Mouse (Mus musculus): Measurements from ENCODE around the gene Togaram1.

The Togaram1 gene

DNA sequence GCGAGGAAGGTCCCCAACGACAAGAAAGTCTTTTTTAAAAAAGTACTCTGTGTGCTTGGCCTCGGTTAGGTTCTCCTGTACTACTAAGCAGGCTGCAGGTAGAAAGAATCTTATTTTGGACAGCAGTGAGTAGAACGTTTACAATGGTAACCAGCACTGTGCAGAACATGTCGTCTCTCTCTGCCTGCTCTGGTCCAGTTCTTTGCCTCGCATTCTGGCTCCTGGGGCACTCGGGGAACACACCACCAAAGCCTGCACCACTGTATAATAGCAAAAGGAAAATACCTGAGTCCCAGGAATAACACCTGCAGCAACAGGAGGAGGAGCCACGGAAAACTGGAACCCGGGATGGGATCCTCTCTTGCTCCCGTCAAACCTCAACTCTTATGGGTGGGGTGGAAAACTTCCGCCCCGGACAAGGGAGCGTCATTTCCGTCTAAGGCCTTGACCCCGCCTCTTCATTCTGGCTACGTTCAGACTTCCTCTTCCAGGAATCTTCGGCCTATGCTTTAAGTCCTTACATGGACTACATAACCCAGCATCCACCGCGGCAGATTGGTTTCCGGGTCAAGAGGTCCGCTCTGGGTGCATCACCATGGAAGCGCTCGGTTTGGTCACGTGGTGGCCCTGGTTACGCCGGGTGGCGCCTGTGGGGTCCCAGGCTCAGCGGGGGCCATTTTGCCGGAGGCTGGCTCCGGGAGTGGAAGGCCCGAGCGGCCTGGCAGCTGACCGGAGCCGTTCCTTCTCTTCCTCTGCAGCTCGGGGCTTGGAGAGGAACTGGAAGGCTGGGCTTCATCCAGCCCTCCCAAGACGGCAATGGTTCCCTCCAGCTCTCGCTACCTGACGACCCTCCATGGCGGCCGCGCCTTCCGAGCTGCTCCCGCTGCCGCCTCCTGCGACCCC lies at the start of gene Togaram1, which contains the start of gene Klhl28:
Togaram1 (plus strand) TSS at position 681 of the 903 bp plus-strand sequence.
Klhl28 (minus strand) TSS at position 411 of the 903 bp plus-strand sequence.
- TF ChIP-seq GATA4 (IDR thresholded peaks at IDR 0.05; ENCODE audit: insufficient replicate concordance, low read length): peak; percentile 34; the same call in 1 of the 2 replicates

DNA sequence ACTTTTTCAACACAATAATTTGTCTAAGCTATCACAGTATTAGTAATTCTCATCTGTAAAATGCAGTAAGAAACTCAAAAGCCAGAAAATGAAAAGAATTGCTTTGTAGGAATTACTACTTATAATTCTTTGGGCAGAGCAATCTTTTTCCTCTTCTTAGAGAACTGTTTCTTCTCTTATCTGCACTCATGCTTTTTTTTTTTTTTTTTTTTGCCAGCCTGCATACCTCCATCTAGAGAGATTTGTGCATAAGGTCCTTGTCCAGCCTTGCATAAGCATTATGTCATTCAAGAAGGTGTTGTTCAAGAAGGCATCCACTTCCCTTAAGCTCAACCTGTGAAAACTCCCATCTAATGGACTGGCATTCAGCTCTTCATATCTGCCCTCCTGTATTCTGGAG lies 48.9 kb upstream of the Togaram1 start:
- no peak for TF ChIP-seq GATA4 (IDR thresholded peaks at IDR 0.05; ENCODE audit: insufficient replicate concordance, low read length)

DNA sequence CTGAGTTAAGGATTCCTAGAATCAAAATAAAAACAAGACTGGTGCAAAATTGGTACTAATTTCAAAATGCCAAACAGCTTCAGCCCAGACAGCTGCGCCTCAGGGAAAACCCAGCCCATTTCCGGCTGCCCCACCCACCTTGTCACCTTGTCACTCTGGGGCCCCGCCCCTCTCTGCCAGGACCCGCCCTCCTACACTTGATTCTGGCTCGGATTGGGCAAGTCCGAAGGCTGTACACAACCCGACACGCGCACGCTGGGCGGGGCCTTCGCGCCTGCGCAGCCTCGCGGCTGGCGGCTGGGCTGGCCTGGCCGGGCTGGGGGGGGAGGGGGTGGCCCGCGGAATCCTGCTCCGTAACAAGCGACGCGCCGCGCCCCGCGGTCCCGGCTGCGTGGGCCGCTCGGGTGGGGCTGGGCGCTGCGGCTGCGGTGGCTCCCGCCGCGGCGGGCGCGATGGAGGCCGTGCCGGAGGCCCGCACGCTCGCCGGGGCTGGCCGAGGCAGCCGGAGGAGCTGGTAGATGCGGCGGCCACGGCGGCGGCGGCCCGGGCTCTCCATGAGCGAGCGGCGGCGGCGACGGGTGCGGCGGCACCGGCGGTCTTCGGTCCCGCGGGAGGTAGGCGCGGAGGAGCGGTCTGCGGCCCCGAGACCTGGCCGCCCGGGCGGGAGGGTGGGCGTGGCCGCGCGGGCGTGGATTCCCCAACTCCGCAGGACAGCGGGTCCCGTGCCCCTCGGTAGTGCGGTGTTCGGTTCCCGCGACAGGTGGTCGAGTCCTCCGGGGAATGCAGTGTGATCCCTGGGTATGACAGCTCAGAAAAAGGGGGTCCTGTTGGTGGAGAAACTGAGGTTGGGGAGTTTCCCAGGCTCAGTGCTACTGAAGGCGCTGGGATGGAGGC lies 47.8 kb upstream of the Togaram1 start, which contains the start of gene Gm527:
Gm527 (plus strand) TSS at position 329 of the 894 bp plus-strand sequence.
- TF ChIP-seq GATA4 (IDR thresholded peaks at IDR 0.05; ENCODE audit: insufficient replicate concordance, low read length): no peak

DNA sequence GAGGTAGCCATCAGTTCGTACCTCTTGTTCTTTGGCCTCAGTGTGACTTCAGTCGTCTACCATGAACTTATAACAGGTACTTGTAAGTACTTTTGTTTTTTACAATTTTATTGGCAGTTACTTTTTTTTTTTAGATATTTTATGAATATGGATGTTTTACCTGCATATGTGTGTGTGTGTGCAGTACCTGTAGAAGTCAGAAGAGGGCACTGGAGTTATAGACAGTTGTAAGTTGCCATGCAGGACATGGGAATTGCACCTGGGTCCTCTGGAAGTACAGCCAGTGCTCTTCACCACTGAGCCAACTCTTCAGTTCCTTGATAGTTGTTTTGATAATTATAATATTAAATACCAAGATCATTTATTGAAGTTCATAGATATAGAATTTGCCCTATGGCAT lies 28.1 kb upstream of the Togaram1 start:
- no peak for TF ChIP-seq GATA4 (IDR thresholded peaks at IDR 0.05; ENCODE audit: insufficient replicate concordance, low read length)

DNA sequence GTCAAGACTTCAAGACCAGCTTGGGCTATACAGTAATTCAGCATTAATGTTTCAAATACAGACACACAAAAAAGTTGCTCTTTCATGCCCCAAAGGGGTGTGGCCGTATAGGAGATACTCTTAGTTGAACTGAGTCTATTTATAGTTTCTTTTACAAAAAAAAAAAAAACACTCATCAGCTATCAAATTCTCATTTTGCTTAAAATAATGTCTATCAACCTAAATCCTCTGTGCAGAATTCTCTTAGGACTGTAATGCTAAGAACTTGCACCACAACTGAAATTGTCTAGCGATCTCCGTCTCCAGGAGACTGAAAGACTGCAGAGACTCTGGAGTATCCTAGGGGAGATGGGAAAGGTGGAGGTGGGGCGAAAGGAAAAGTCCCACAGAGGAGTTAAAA lies 1.0 kb upstream of the Togaram1 start:
- no peak for TF ChIP-seq GATA4 (IDR thresholded peaks at IDR 0.05; ENCODE audit: insufficient replicate concordance, low read length)

DNA sequence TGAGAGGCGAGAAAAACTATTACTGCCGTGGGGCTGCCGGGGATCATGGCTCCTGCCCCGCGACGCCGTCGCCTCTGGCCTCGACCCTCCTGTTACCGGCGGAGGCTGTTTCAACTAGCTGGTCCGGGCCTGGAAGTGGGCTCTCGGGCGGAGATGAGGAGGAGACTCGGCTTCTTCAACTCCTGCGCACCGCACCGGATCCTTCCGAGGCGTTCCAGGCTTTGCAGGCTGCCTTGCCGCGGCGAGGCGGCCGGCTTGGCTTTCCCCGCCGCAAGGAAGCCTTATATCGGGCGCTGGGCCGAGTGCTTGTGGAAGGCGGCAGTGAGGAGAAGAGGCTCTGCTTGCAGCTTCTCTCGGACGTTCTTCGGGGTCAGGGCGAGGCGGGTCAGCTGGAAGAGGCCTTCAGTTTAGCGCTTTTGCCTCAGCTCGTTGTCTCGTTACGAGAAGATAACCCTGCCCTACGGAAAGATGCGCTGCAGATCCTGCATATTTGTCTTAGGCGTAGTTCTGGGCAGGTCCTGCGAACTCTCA lies 562 bp downstream of the Togaram1 start:
- no peak for TF ChIP-seq GATA4 (IDR thresholded peaks at IDR 0.05; ENCODE audit: insufficient replicate concordance, low read length)

DNA sequence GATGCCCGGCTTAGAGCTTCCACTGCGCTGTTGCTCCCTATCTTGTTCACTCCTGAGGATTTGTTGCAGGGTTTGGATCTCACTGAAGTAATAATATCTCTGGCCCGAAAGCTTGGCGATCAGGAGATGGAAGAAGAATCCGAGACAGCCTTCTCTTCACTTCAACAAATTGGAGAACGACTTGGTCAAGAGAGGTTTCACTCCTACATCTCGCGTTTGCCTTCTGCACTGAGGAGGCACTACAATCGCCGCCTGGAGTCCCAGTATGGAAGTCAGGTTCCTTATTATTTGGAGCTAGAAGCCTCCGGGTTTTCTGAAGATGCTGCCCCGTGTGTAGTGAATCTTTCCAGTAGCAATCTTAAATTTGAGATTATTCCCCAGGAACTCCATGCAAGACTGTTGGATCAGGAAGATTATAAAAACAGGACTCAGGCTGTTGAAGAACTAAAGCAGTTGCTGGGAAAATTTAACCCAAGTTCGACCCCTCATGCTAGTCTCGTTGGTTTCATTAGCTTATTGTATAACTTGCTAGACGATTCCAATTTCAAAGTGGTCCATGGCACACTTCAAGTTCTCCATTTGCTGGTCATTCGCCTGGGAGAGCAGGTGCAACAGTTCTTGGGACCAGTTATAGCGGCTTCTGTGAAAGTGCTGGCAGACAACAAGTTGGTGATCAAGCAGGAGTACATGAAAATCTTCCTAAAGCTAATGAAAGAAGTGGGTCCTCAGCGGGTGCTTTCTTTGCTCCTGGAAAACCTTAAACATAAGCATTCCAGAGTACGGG lies 1.2 kb downstream of the Togaram1 start:
- TF ChIP-seq GATA4 (IDR thresholded peaks at IDR 0.05; ENCODE audit: insufficient replicate concordance, low read length): no peak

DNA sequence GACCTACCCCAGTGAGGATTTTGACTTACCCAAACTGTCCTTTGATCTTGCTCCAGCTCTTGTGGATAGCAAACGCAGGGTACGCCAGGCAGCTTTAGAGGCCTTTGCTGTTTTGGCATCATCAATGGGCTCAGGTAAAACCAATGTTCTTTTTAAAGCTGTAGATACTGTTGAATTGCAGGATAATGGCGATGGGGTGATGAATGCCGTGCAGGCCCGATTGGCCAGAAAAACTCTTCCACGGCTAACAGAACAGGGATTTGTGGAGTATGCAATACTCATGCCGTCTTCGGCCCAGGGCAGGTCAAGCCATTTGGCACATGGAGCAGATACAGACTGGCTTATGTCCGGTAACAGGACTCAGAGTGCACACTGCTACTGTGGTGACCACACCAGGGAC lies 1.9 kb downstream of the Togaram1 start:
- TF ChIP-seq GATA4 (IDR thresholded peaks at IDR 0.05; ENCODE audit: insufficient replicate concordance, low read length): no peak

DNA sequence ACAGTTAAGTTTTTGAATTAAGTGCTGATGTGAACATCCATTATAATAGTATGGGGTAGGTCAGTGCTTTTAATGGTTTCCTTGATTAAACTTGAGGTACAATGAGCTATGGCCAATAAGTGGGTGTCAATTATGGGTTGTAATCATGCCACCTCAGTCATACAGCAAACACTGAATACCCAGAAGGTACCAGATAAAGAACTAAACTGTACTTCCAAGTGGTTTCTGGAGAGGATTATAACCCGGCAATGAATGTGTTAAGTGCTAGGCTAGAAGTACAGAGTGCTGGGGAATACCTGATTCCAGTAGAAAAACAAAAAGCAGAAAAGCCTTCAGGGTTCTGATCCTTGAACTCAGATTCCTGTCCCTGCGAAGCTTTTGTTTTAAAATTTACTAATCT lies 2.5 kb downstream of the Togaram1 start:
- TF ChIP-seq GATA4 (IDR thresholded peaks at IDR 0.05; ENCODE audit: insufficient replicate concordance, low read length): no peak

DNA sequence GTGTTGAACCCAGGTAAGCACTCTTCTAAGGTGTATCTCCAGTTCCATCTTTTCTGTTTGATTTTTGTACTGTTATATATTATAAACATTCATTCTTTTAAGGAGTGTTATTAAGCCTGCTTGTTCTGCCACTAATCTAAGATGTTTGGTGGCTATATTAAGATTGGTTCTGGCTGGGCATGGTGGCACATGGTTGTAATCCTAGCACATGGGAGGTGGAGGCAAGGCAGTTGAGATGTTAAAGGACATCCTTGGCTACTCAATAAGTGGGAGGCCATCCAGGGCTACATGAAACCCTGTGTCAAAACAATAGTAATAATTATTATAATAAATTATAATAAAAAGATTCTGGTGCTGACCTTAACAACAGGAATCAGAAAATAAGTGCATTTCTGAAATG lies 5.8 kb downstream of the Togaram1 start:
- no peak for TF ChIP-seq GATA4 (IDR thresholded peaks at IDR 0.05; ENCODE audit: insufficient replicate concordance, low read length)

DNA sequence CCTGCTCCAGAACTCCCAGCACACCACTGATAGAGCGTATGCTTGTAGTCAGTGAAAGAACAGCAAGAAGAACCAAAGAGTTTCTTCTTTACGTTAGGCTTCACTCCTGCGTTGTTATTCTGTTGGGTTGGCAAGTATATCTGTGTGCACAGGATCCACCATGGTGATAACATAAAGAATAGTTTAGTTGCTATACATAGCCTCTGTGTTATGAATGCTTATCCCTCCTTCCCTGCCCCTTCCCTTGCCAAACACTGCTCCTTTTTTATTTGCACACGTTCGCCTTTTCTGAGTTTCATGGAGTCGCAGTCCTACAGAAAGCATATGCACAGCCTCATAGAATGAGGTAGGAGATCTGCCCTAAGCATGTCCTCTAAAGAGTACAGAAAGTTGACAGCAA lies 6.5 kb downstream of the Togaram1 start:
- TF ChIP-seq GATA4 (IDR thresholded peaks at IDR 0.05; ENCODE audit: insufficient replicate concordance, low read length): no peak

DNA sequence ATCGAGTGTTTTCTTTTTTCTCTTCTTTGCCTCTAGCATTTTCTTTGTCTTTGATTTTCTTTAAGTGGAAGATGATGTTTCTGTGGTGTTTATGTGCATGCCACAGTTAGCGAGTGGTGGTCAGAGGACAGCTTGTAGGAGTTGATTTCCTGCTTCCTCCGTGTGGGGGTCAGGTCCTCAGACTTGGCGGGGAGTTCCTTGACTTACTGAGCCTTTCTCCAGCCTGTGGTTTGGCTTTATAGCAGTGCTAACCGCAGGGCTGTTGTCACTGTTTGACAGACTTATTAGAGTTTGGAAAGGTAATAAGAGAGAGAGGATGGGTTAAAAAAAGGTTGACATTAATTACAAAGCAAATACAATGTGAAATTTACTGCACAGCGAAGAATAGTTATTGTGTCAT lies 10.0 kb downstream of the Togaram1 start:
- no peak for TF ChIP-seq GATA4 (IDR thresholded peaks at IDR 0.05; ENCODE audit: insufficient replicate concordance, low read length)

DNA sequence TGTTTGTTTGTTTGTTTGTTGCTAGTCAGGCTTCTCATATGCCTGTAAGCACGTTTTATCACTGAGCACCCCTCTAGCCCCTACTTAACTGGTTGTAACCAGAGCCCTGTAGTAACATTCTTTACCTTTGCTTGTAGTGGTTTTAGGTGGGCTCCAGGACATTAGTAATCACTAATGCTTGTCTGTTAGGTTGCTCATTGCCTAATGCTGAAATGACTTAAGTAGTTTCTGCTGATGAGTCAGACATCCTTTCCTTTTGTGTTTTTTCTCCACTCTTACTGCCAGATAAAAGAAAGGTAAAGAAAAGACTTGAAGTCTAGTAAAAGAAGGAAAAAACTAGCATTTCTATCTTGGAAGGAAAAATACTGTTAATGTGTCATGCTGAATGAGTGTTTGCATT lies 10.6 kb downstream of the Togaram1 start:
- TF ChIP-seq GATA4 (IDR thresholded peaks at IDR 0.05; ENCODE audit: insufficient replicate concordance, low read length): no peak

DNA sequence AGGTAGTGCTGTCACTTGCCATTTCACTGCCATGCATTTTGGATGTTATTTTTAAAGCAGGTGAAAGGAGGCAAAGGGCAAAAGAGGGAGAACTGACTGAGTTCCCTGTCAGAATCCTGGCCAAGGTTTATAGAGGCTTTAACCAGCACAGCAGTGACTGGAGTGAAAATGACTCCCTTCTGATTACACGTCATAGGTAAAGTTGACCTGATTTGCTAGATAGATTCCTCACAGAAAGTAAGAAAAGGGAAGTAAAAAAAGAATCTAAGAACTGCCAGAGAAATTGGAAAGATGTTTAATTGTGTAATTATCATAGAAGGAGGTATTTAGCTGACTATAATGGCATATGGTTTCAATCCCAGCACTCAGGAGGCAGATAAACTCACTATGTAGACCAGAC lies 11.9 kb downstream of the Togaram1 start:
- no peak for TF ChIP-seq GATA4 (IDR thresholded peaks at IDR 0.05; ENCODE audit: insufficient replicate concordance, low read length)

DNA sequence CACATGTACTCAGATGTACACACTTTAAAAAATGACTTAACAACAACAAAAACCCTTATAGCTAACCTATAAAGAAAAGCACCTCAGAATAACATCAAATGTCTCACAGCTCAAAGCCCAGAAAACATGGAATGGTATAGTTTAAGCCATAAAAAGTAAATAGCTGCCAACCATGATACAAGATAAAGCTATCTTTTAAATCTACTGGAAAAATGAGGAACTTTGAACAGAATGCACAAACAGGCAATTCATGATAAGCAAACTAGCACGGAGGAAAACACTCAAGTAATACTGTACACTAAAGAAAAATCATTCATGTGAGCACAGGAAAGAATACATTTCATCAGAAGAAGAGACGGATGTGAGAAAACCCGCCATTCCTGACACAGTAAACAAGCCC lies 42.1 kb downstream of the Togaram1 start:
- no peak for TF ChIP-seq GATA4 (IDR thresholded peaks at IDR 0.05; ENCODE audit: insufficient replicate concordance, low read length)
